Mouse (Mus musculus): ENCODE results near the gene Tuba3a.

DNA sequence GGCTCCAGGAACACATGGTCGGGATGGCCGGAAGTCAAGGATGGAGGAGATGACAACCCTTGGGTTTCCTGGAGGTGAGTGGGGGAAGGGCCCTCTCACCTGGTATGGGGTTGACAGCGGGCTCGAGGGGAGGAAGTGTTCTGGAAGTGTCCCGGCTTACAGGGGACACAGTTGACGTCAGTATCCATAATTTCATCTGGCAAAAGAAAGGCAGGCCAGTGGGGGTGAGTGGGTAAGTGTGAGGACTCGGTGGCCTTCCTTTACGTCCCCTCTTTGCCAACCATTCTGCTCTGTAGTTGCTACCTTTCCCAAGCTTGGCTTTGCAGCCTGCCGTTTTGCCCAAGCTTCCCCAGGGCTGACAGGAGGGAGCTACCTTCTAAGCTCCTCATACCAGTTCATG, 26.3 kb upstream of the Tuba3a start:
- no peak for TF ChIP-seq POLR2A (IDR thresholded peaks at IDR 0.05; ENCODE audit: borderline replicate concordance, low read depth, low read length)
- TF ChIP-seq CTCF (IDR thresholded peaks at IDR 0.05; ENCODE audit: low read depth, low read length) = no peak

Measured in bone marrow macrophage, adult 2 months (primary cell).